Mouse (Mus musculus) embryonic facial prominence, embryonic 12.5 days (tissue): Measurements from ENCODE around the gene Sept6. TPM values are rescaled to one million over a fixed set of nuclear protein-coding genes. Genes with fewer than 3 reads are reported as not detected.
"Not testable (repeated sequence)": the region's sequence is repeated elsewhere in the genome, so short reads cannot be mapped to it uniquely, and the experiment has no call there.

ENCODE experiments used
- ATAC-seq: fragments of 200-750 bp; cut with Nextera tagmentation; 2 replicates; pipeline ENCODE4 v1.8.0; 2017; ENCODE audit not compliant: insufficient number of reproducible peaks, insufficient read depth, low FRiP score, low TSS enrichment
- H3K27ac ChIP-seq: fragments of 300-500 bp; sonication (generic); 2 replicates; pipeline ENCODE4 v1.5.1; 2016; ENCODE audit warnings: mild to moderate bottlenecking
- H3K27me3 ChIP-seq: fragments of 300-500 bp; sonication (generic); 2 replicates; pipeline ENCODE4 v1.6.1; 2016; ENCODE audit warnings: mild to moderate bottlenecking, moderate library complexity
- H3K36me3 ChIP-seq: fragments of 300-500 bp; sonication (generic); 2 replicates; pipeline ENCODE4 v1.6.1; 2016; ENCODE audit warnings: mild to moderate bottlenecking
- H3K4me1 ChIP-seq: fragments of 300-500 bp; sonication (generic); 2 replicates; pipeline ENCODE4 v1.6.1; 2016
- H3K4me2 ChIP-seq: fragments of 300-500 bp; sonication (generic); replicated peaks from 2 replicates; pipeline ENCODE4 v1.6.1; 2016; ENCODE audit warnings: mild to moderate bottlenecking, moderate library complexity
- H3K4me3 ChIP-seq: fragments of 300-500 bp; sonication (generic); 2 replicates; pipeline ENCODE4 v1.5.1; 2016; ENCODE audit warnings: mild to moderate bottlenecking
- H3K9ac ChIP-seq: fragments of 300-500 bp; sonication (generic); 2 replicates; pipeline ENCODE4 v1.6.1; 2016; ENCODE audit warnings: mild to moderate bottlenecking, moderate library complexity
- H3K9me3 ChIP-seq: fragments of 300-500 bp; sonication (generic); 2 replicates; pipeline ENCODE4 v1.6.1; 2016; ENCODE audit warnings: mild to moderate bottlenecking, moderate library complexity
- whole genome bisulfite sequencing: fragments of 180-500 bp; shearing (Covaris S2); methylation state at CpG from one replicate; pipeline ENCODE4 v1.1.7; 2016; 5-methylcytosine and 5-hydroxymethylcytosine counted together
- polyA plus RNA-seq: library from polyadenylated mRNA; unstranded; fragments of >200 nt; fragmentation: Nextera tagmentation; extraction: Ambion mirVana; gene quantifications from 2 replicates; pipeline ENCODE4 v1.2.1, GENCODE M21; 2016

Sept6 gene
- polyA plus RNA-seq, 1 experiment from 2014 or later: 49.5 TPM

DNA sequence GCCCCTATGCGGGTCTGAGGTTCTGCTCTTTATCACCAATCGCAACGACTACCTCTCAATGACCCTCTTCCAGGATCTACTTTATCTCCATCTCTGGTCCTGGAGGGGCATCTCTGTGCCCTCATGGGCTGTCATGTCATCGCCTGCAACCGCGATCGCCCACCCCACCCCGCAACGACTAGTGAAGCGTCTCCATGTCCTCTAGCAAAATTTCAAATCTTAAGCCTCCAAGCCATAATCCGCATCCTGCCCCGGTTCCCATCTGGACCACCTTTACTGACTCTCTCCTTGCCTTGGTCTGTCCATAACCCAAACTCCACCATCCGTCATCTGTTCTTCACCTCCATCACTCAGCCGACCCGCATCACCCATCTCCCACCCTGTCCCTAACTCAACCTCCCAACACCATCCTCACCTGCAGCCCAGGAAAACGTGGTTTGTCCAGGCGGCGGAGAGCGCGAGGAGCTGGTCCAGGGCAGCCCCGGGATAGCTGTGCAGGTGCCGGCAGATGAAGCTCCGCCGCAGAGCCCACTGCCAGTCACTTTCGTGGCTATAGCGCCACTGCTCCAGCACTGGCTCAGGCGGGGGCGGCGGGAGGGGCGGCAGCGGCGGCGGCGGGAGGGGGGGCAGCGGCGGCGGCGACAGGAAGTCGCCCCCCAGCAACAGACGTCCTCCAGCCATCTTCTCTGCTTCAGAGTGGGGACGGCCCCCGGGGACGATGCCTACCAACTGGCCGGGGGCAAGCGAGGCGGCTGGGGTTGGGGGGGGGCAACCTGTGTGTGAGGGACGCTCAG, 89.1 kb downstream of the Sept6 start, which contains the start of gene Nkrf:
Nkrf (minus strand) TSS at position 579 of the 794 bp plus-strand sequence.
- ATAC-seq: 0 out of 2 replicates have a peak, but pooled peaks have one; percentile 60
- Histone ChIP-seq H3K4me2 (peak within 1 kb of the TSS; percentile 61), H3K27ac (peak within 1 kb of the TSS; percentile 57; the same call in 1 of the 2 replicates), H3K27me3 (no peaks in the 10 kb centered on the region), H3K9me3 (no peaks in the 10 kb centered on the region), H3K4me3 (peak within 1 kb of the TSS; percentile 56), H3K36me3 (no peaks in the 10 kb centered on the region), H3K4me1 (no peaks in the 10 kb centered on the region; the same call in 1 of the 2 replicates), H3K9ac (peak within 1 kb of the TSS; percentile 63)
- WGBS: 18% methylated on average over 46 of the region's 47 CpGs

GRCm38 (mm10) chrX:36901655-36902054, 89.9 kb downstream of the Sept6 start:
- Histone ChIP-seq H3K9ac (no peak overlapping the region), H3K36me3 (no peaks in the 10 kb centered on the region), H3K27ac (no peak overlapping the region), H3K9me3 (no peaks in the 10 kb centered on the region), H3K4me2 (peak overlapping the region; percentile 61), H3K4me3 (peak overlapping the region; percentile 56), H3K27me3 (no peaks in the 10 kb centered on the region), H3K4me1 (no peaks in the 10 kb centered on the region; the same call in 1 of the 2 replicates)
- WGBS: 40% methylated on average over 3 of the region's 3 CpGs
- no peak for ATAC-seq

- not testable (repeated sequence) for H3K4me3 ChIP-seq, H3K4me1 ChIP-seq, H3K4me2 ChIP-seq, H3K27ac ChIP-seq, H3K9me3 ChIP-seq, H3K9ac ChIP-seq, H3K36me3 ChIP-seq, ATAC-seq, H3K27me3 ChIP-seq
- WGBS: 41% methylated on average over 1 of the region's 1 CpGs
These were observed 92.7 kb downstream of the Sept6 start for GRCm38 (mm10) chrX:36898931-36899330.

DNA sequence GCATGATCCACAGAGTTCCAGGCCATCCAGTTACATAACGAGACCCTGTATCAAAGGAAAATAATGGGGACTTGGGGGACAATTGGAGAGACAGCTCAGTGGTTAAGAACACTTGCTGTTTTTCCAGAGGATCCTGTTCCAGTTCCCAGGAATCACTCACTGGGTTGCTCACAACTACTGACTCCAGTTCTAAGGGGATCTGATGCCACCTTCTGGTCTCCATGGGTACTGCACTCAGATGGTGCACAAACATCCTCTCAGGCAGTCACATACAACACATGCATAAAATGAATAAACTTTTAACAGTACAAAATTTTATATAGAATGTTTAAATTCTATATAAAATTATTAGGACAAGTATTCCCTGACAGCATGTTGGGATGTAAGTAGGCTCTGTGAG, 106.9 kb downstream of the Sept6 start:
- H3K4me3 ChIP-seq: no peak overlapping the region
- 88% methylated on average over 1 of the region's 1 CpGs for WGBS
- no peaks in the 10 kb centered on the region for H3K4me1 ChIP-seq
- H3K9me3 ChIP-seq: no peaks in the 10 kb centered on the region
- no peak for ATAC-seq
- H3K27ac ChIP-seq: no peak overlapping the region
- peaks cover 4% of the 10 kb centered on the region for H3K36me3 ChIP-seq
- no peak overlapping the region for H3K4me2 ChIP-seq
- no peak overlapping the region for H3K9ac ChIP-seq
- H3K27me3 ChIP-seq: no peaks in the 10 kb centered on the region

GRCm38 (mm10) chrX:36874704-36875128, 116.9 kb downstream of the Sept6 start:
- Histone ChIP-seq H3K4me2 (peak overlapping the region; percentile 54), H3K4me3 (peak overlapping the region; percentile 64), H3K36me3 (no peaks in the 10 kb centered on the region), H3K27me3 (no peaks in the 10 kb centered on the region), H3K9ac (peak overlapping the region; percentile 75), H3K4me1 (no peaks in the 10 kb centered on the region), H3K27ac (peak overlapping the region; percentile 80), H3K9me3 (no peaks in the 10 kb centered on the region)
- peak; percentile 31; the same call in 1 of the 2 replicates for ATAC-seq
- WGBS: 16% methylated on average over 36 of the region's 36 CpGs

DNA sequence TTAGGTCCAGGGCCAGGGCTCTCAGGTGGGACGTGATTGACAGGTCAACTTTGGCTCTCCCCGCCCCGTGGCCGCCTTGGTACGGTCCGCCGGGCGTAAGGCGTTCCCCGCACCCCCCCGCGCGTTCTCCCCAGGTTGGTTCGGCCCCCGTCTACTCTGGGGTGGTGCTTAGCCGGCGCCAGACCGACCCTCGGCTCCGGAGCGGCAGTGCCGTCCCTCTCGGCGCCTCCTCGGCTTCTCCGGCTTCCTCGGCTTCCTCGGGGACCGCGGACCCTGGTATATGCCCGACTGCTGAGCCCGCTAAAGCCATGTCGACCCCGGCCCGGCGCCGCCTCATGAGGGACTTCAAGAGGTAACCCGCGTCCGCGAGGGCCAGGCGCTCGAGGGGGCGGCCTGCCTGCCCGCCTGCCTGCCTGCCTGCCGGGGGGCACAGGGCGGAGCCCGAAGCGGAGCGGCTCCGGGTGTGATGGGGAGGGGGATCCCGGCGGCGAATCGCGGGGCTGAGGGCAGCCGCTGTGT, 117.4 kb downstream of the Sept6 start:
- H3K4me1 ChIP-seq: no peaks in the 10 kb centered on the region
- H3K4me2 ChIP-seq: peak overlapping the region; percentile 54
- H3K9ac ChIP-seq: peak overlapping the region; percentile 75
- no peaks in the 10 kb centered on the region for H3K36me3 ChIP-seq
- H3K9me3 ChIP-seq: no peaks in the 10 kb centered on the region
- H3K27me3 ChIP-seq: no peaks in the 10 kb centered on the region
- peak overlapping the region; percentile 64 for H3K4me3 ChIP-seq
- WGBS: 17% methylated on average over 57 of the region's 57 CpGs
- peak; percentile 93 for ATAC-seq
- peak overlapping the region; percentile 80 for H3K27ac ChIP-seq

- peak; percentile 13; the same call in 1 of the 2 replicates for ATAC-seq
- Histone ChIP-seq H3K9ac (peak within 1 kb of the TSS; percentile 75), H3K36me3 (no peaks in the 10 kb centered on the region), H3K4me2 (peak within 1 kb of the TSS; percentile 54), H3K9me3 (no peaks in the 10 kb centered on the region), H3K4me3 (peak within 1 kb of the TSS; percentile 64), H3K27me3 (no peaks in the 10 kb centered on the region), H3K4me1 (no peaks in the 10 kb centered on the region), H3K27ac (peak within 1 kb of the TSS; percentile 80)
- 26% methylated on average over 8 of the region's 8 CpGs for WGBS
These were observed 117.8 kb downstream of the Sept6 start, which contains the start of the genes Ube2a and C330007P06Rik for GRCm38 (mm10) chrX:36873765-36874164. TSS of gene Ube2a (plus strand) at chrX:36873900. TSS of gene C330007P06Rik (minus strand) at chrX:36874111.

GRCm38 (mm10) chrX:36870372-36870771, 121.2 kb downstream of the Sept6 start:
- no peak for ATAC-seq
- no peaks in the 10 kb centered on the region for H3K4me1 ChIP-seq
- 78% methylated on average over 3 of the region's 3 CpGs for WGBS

GRCm38 (mm10) chrX:36864609-36865328, 126.8 kb downstream of the Sept6 start:
- no peak for ATAC-seq
- Histone ChIP-seq H3K27ac (no peak overlapping the region), H3K9me3 (no peaks in the 10 kb centered on the region), H3K9ac (no peak overlapping the region), H3K4me2 (peak overlapping the region; percentile 22; the same call in 1 of the 2 replicates), H3K4me1 (no peaks in the 10 kb centered on the region), H3K27me3 (no peaks in the 10 kb centered on the region), H3K4me3 (peak overlapping the region; percentile 43), H3K36me3 (no peaks in the 10 kb centered on the region)
- WGBS: 57% methylated on average over 8 of the region's 8 CpGs

More at GRCm38 (mm10) chrX:36870372-36870771, 121.2 kb downstream of the Sept6 start:
- no peaks in the 10 kb centered on the region for H3K9me3 ChIP-seq
- no peaks in the 10 kb centered on the region for H3K27me3 ChIP-seq
- no peak overlapping the region for H3K27ac ChIP-seq
- H3K36me3 ChIP-seq: no peaks in the 10 kb centered on the region
- no peak overlapping the region for H3K4me3 ChIP-seq
- no peak overlapping the region for H3K4me2 ChIP-seq
- H3K9ac ChIP-seq: no peak overlapping the region

DNA sequence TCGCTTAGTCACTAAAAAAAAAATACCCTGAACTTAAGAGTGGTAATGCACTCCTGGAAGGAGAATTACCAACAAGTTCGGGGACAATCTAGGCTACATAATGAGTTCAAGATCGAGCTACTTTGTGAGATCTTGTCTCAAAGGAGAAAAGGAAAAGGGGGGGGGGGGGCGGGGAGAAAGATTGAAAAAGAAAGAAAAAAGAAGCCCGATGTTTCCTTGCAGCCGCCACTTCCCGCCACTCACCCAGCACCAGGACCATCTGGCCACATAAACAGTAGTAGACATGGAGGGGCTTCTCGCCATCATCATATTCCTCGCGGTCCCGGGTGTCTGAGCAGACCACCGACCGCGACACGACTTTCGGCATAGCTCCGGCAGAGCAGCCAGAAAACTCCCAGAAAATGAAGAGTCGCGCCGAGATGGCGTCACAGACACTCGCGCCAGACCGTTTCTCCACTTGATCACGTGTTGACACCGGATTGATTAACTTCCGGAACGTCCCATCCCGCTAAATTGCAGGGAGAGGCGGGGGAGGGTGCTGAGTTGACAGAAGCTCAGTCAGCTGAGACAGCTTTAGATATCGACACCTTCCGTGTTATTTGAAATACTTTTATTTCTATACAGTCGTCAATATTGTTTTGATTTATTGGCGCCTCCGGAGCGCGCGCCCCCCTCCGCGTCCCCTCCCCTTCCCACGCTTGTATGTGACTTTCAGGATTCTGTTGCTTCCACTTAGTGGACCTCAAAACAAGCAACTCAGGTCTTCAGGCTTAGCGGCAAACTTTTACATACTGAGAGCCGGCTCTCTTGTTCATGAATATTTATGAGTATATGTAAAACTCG, 127.6 kb downstream of the Sept6 start:
- no peaks in the 10 kb centered on the region for H3K36me3 ChIP-seq
- 23% methylated on average over 43 of the region's 44 CpGs for WGBS
- H3K4me1 ChIP-seq: no peaks in the 10 kb centered on the region
- no peaks in the 10 kb centered on the region for H3K27me3 ChIP-seq
- H3K9ac ChIP-seq: peak overlapping the region; percentile 44; the same call in 1 of the 2 replicates
- peak overlapping the region; percentile 51 for H3K4me2 ChIP-seq
- H3K4me3 ChIP-seq: peak overlapping the region; percentile 43
- no peaks in the 10 kb centered on the region for H3K9me3 ChIP-seq
- peak; percentile 52 for ATAC-seq
- H3K27ac ChIP-seq: no peak overlapping the region
